Mouse (Mus musculus) midbrain, embryonic 16.5 days (tissue): ENCODE data around the gene Wasf3. TPM values are rescaled to one million over a fixed set of nuclear protein-coding genes. Genes with fewer than 3 reads are reported as not detected.

Source experiments
- ATAC-seq: fragments of 200-750 bp; cut with Nextera tagmentation; 2 replicates; pipeline ENCODE4 v1.8.0; 2017; ENCODE audit warnings: moderate TSS enrichment
- H3K27ac ChIP-seq: fragments of 300-500 bp; sonication (generic); 2 replicates; pipeline ENCODE4 v1.5.1; 2014; ENCODE audit warnings: mild to moderate bottlenecking, low read length, mixed read lengths
- H3K27me3 ChIP-seq: fragments of 300-500 bp; sonication (generic); 2 replicates; pipeline ENCODE4 v1.6.1; 2014; ENCODE audit warnings: low read depth, low read length, mixed read lengths; ENCODE audit not compliant: control insufficient read depth, insufficient read depth
- H3K36me3 ChIP-seq: fragments of 300-500 bp; sonication (generic); 2 replicates; pipeline ENCODE4 v1.6.1; 2014; ENCODE audit warnings: mild to moderate bottlenecking, low read length, moderate library complexity, mixed read lengths; ENCODE audit not compliant: control insufficient read depth, insufficient read depth
- H3K4me1 ChIP-seq: fragments of 300-500 bp; sonication (generic); 2 replicates; pipeline ENCODE4 v1.6.1; 2014; ENCODE audit warnings: mild to moderate bottlenecking, low read length, mixed read lengths; ENCODE audit not compliant: control insufficient read depth, insufficient read depth
- H3K4me2 ChIP-seq: fragments of 300-500 bp; sonication (generic); 2 replicates; pipeline ENCODE4 v1.6.1; 2014; ENCODE audit warnings: mild to moderate bottlenecking, low read length, mixed read lengths
- H3K4me3 ChIP-seq: fragments of 300-500 bp; sonication (generic); 2 replicates; pipeline ENCODE4 v1.5.1; 2014; ENCODE audit warnings: low read depth, mild to moderate bottlenecking, low read length, moderate library complexity, mixed read lengths
- H3K9ac ChIP-seq: fragments of 300-500 bp; sonication (generic); 2 replicates; pipeline ENCODE4 v1.6.1; 2014; ENCODE audit warnings: low read depth, low read length, mixed read lengths
- H3K9me3 ChIP-seq: fragments of 300-500 bp; sonication (generic); replicated peaks from 2 replicates; pipeline ENCODE4 v1.6.1; 2014; ENCODE audit warnings: mild to moderate bottlenecking, low read length, mixed read lengths; ENCODE audit not compliant: control insufficient read depth, poor library complexity, severe bottlenecking
- WGBS: fragments of 180-500 bp; shearing (Covaris S2); extraction: QIAGEN DNeasy Blood & Tissue Kit; methylation state at CpG from one replicate; pipeline ENCODE4 v1.1.7; 2014; 5-methylcytosine and 5-hydroxymethylcytosine counted together
- polyA plus RNA-seq: library from polyadenylated mRNA; unstranded; fragments of >200 nt; fragmentation: Nextera tagmentation; extraction: Ambion mirVana; gene quantifications from 2 replicates; pipeline ENCODE4 v1.2.1, GENCODE M21; 2015

The Wasf3 gene
- polyA plus RNA-seq, 1 experiment from 2014 or later: 21.4 TPM

DNA sequence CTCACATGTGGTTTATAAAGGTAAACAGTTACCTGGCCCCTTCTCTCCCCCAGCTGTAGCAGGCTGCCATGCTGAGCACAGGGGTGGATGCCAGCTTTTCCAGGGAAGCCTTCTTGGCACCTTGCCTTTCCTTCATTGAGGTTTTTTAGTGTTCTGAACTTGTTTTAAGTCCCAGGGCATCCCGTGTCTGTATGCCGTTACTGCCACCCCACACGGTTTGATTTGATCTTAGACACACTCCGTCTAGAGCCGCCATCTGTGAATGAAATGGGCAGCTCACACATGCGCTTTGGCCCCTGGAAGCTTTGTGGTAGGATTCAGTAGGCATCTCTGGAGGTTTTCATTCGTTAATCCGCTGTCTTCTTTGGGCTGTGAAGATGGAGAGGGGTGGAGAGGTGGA is 23.8 kb downstream of the Wasf3 start:
- Histone ChIP-seq H3K4me3 (no peak overlapping the region), H3K4me2 (no peak overlapping the region), H3K36me3 (no peaks in the 10 kb centered on the region), H3K4me1 (peaks cover 13% of the 10 kb centered on the region), H3K27me3 (no peaks in the 10 kb centered on the region), H3K9ac (no peak overlapping the region), H3K9me3 (no peaks in the 10 kb centered on the region), H3K27ac (no peak overlapping the region)
- WGBS: 67% methylated on average over 8 of the region's 8 CpGs
- no peak for ATAC-seq

DNA sequence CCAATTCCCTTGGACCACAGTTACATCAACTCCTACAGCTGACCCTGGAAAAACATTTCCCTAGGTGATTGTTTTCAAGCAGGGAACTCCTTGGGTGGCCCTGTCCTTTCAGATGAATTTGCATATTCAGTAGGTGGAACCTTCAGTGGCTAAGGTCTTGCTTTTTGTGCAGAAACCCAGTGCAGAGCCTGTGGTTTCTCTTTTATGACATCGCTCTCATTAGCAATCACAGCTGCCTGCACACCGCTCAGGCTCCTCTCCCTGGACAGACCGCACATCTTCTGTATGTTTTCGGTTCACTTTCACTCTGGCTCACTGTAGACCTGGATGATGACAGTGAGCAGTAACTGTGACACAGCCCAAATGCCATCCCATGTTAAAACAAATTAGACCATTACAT is 26.0 kb downstream of the Wasf3 start:
- H3K4me2 ChIP-seq: no peak overlapping the region
- no peak overlapping the region for H3K27ac ChIP-seq
- 38% methylated on average over 4 of the region's 4 CpGs for WGBS

DNA sequence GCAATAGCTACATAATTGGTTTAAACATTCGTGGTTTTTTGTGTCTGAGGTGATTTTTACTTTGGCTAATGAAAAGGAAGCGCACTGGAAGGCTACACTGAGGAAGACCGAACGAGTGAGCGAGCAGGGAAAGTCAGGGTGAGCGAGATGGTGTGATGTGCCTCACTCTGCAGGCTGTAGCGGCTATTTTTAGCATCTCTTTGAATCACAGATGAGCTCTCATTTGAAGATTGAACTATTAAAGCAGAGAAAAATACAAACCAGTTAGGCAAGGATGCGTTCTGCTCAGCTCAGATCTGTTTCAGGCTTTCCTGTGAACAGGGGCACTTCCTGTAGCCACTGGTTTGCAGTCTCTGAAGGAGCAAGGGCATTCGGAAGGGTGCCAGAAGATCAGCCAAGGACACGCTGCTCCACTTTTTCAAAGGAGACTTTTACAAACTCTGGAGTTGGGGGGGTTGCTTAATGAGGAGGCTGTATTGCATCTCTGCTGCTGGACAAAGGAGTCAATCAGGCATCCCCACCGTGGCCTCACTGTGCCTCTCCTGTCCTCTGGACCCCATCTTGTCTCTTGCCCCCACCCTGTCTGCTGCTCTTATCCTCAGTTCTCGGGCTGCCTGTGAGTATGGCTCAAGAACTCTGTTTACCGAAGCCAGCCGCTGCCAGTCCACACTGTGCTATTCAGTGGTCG is 28.1 kb downstream of the Wasf3 start:
- WGBS: 43% methylated on average over 15 of the region's 15 CpGs
- Histone ChIP-seq H3K4me3 (no peak overlapping the region), H3K27ac (0 out of 2 replicates have a peak overlapping the region, but pooled peaks have one; percentile 18), H3K27me3 (no peaks in the 10 kb centered on the region), H3K9me3 (no peaks in the 10 kb centered on the region), H3K4me2 (no peak overlapping the region; the same call in 1 of the 2 replicates), H3K4me1 (peaks cover 19% of the 10 kb centered on the region), H3K36me3 (no peaks in the 10 kb centered on the region), H3K9ac (no peak overlapping the region)
- peak; percentile 36; the same call in 1 of the 2 replicates for ATAC-seq

More for the DNA sequence above, 26.0 kb downstream of the Wasf3 start:
- Histone ChIP-seq H3K36me3 (no peaks in the 10 kb centered on the region), H3K9me3 (no peaks in the 10 kb centered on the region), H3K9ac (no peak overlapping the region), H3K4me3 (no peak overlapping the region), H3K27me3 (no peaks in the 10 kb centered on the region), H3K4me1 (peaks cover 13% of the 10 kb centered on the region)
- ATAC-seq: no peak

DNA sequence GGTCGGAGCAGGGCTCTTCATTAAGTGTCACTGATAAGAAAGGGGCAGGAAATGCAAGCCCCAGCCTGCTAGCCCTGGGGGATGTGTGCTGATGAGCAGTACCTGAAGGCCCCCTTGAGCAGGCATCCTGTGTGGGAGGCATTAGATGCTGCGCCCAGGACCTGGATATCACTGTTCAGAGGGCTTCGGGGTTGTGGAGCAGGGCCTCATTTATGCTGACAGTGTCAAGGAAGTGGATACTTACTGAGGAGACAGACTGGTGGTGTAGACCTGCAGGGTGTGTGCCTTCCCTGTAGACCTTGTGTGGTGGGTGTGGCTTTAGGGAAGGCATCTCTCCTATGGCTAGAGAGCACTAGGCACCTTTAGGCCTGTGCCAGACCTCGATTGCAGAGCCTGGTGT is 29.8 kb downstream of the Wasf3 start:
- H3K9me3 ChIP-seq: no peaks in the 10 kb centered on the region
- no peak overlapping the region for H3K4me3 ChIP-seq
- no peak overlapping the region for H3K4me2 ChIP-seq
- 89% methylated on average over 4 of the region's 4 CpGs for WGBS
- H3K9ac ChIP-seq: no peak overlapping the region
- H3K27me3 ChIP-seq: no peaks in the 10 kb centered on the region
- H3K36me3 ChIP-seq: no peaks in the 10 kb centered on the region
- H3K27ac ChIP-seq: no peak overlapping the region
- H3K4me1 ChIP-seq: peaks cover 20% of the 10 kb centered on the region
- no peak for ATAC-seq

DNA sequence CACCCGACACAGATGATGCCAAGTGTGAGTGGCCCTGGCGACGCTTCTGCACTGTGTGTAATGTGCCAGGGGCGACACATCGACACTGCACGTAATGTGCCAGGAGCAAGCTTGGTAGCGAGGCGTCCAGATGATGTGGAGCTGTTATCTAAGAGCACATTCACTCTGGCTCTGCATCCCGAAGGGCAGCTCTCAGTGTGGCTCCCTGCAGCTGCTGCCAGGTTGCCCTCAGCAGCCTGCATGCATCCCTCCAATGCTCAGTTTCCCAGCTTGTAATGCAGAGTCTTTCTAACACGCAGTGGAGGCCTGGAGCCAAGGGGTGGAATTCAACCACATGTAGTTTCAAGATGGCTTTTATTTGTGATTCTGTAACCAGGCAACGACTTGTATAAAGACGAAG is 30.4 kb downstream of the Wasf3 start:
- Histone ChIP-seq H3K27me3 (no peaks in the 10 kb centered on the region), H3K4me3 (no peak overlapping the region), H3K4me2 (no peak overlapping the region), H3K27ac (no peak overlapping the region), H3K36me3 (no peaks in the 10 kb centered on the region), H3K4me1 (peaks cover 20% of the 10 kb centered on the region), H3K9me3 (no peaks in the 10 kb centered on the region), H3K9ac (no peak overlapping the region; the same call in 1 of the 2 replicates)
- ATAC-seq: peak; percentile 30; the same call in 1 of the 2 replicates
- WGBS: 67% methylated on average over 12 of the region's 12 CpGs

DNA sequence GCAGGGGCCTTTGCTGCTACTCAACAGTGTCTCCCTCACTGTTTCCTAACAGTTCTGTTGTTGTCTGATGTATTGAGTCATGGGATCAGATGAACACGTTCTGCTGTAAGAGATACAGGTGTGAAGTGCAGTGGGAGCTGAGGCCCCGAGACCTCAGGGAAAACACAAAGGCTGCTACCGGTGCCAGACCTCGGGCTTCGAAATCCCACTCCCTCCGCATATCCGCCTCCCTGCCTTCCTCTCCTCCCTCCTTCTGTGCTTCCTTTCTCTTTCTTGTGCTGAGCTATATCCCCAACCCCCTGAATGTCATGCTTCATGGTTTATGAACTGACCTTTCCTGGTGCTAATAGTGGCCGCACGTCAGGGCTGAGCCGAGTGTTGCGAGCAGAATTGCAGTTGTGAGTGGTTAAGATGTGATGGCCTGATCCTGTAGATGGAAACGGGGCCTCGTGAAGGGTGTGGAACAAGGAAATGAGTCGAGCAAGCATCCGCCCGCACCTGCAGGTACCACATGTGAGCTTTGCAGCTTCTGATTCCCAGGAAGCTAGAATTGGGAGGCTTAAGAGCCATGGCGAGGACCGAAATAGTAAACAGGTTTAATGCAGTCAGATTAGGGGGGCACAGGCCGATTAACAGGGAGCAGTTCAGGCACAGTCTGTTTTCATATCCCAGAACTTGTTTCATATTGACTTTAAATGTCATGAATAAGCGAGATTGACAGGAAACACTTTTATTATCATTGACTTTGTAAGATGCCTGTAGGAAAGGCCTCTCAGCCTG is 31.7 kb downstream of the Wasf3 start:
- Histone ChIP-seq H3K4me3 (no peak overlapping the region), H3K4me1 (peaks cover 14% of the 10 kb centered on the region), H3K9ac (no peak overlapping the region), H3K27me3 (no peaks in the 10 kb centered on the region), H3K4me2 (no peak overlapping the region), H3K36me3 (no peaks in the 10 kb centered on the region), H3K27ac (no peak overlapping the region), H3K9me3 (no peaks in the 10 kb centered on the region)
- 66% methylated on average over 20 of the region's 20 CpGs for WGBS
- ATAC-seq: no peak

DNA sequence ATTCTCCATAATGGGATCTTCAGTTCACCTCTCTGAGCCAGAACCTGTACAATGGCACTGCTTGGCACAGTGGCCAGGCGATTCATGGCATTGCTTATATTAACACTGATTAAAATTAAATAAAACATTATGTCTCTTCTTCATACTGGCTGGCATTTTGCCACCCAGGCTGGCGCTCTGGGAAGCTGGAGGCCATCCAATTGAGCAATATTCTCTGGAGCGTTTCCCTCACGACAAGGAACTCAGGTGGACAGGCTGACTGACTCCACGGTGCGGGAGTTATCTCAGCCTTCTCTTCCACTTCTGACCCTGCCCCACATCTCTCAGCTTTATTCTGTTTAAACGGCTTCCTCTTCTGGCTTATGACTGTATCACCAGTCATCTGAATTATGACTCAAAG is 33.3 kb downstream of the Wasf3 start:
- no peaks in the 10 kb centered on the region for H3K9me3 ChIP-seq
- H3K36me3 ChIP-seq: no peaks in the 10 kb centered on the region
- no peak overlapping the region for H3K4me3 ChIP-seq
- ATAC-seq: no peak
- 72% methylated on average over 7 of the region's 7 CpGs for WGBS
- H3K4me1 ChIP-seq: peaks cover 10% of the 10 kb centered on the region
- no peak overlapping the region for H3K27ac ChIP-seq
- no peaks in the 10 kb centered on the region for H3K27me3 ChIP-seq
- H3K4me2 ChIP-seq: no peak overlapping the region
- H3K9ac ChIP-seq: no peak overlapping the region

DNA sequence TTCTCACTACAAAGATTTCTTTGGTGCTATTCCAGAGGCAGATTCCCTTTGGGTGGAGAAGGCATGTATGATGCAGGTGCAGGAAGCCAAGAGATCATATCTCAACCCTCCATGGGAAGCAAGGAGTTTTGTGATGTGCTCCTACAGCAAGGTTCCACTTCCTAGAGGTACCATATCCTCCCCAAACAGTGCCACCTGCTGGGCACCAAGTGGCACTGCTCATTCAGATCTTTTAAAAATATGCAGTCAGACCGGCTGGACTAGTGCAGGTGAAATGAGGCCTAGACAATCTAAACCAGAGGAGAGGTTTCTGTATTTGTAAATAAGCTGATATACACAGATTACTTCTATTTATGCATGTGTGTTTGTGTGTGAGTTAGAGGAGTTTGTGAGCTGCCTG is 35.3 kb downstream of the Wasf3 start:
- 65% methylated on average over 1 of the region's 1 CpGs for WGBS
- Histone ChIP-seq H3K36me3 (no peaks in the 10 kb centered on the region), H3K27me3 (no peaks in the 10 kb centered on the region), H3K4me3 (no peak overlapping the region), H3K9me3 (no peaks in the 10 kb centered on the region), H3K4me2 (no peak overlapping the region), H3K27ac (no peak overlapping the region), H3K9ac (no peak overlapping the region), H3K4me1 (peaks cover 8% of the 10 kb centered on the region; the same call in 1 of the 2 replicates)
- no peak for ATAC-seq

DNA sequence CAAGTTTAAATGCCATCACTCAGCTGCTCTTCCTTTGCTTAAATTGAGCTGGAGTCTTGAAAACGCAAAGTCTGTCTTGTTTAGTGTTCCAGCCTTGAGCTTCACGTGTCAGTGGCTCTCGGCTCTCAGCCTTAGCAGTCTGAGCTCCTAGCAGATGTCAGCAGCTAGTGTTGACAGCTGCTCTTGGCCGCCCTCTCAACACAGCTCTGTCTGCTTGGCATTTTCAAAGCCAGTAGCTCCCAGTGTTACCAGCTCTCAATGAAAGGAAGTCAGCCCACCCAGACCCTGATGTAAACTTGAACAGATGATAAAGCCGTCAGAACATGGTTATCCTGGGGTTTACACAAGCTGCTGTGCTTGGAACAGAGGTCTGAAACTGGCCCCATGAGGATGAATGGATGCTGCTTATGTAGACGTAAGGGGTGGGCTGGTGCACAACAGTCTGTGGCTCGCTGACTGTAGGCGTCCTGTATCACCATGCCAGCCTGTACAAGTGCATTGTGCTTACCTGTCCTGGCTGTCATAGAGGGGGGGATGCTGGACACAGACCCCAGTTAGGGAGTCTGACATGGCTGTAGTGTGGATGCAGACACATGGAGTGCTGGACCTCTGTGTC is 40.0 kb downstream of the Wasf3 start:
- Histone ChIP-seq H3K9ac (no peak overlapping the region), H3K9me3 (no peaks in the 10 kb centered on the region), H3K27me3 (no peaks in the 10 kb centered on the region), H3K4me3 (no peak overlapping the region), H3K36me3 (no peaks in the 10 kb centered on the region), H3K4me2 (no peak overlapping the region), H3K27ac (no peak overlapping the region), H3K4me1 (no peaks in the 10 kb centered on the region)
- 72% methylated on average over 8 of the region's 8 CpGs for WGBS
- ATAC-seq: peak; percentile 57
